Mouse (Mus musculus) C2C12 (cell line): ENCODE data around the gene Uggt1.

Source experiments
- CTCF ChIP-seq: IDR thresholded peaks from one replicate; pipeline ENCODE4 v1.5.1; 2011; ENCODE audit not compliant: control insufficient read depth, insufficient read depth, insufficient read length
- MYOD1 ChIP-seq: IDR thresholded peaks from one replicate; pipeline ENCODE4 v1.6.1; 2011; ENCODE audit warnings: low read depth; ENCODE audit not compliant: control insufficient read depth, insufficient read length
- USF1 ChIP-seq: IDR thresholded peaks from one replicate; pipeline ENCODE4 v1.6.1; 2011; ENCODE audit warnings: low read depth, mild to moderate bottlenecking, control low read depth, moderate library complexity

GRCm38 (mm10) chr1:36277267-36278060 is 32.9 kb upstream of the Uggt1 start:
- TF ChIP-seq CTCF (peak; percentile 63), USF1 (no peak), MYOD1 (no peak)
